Mouse (Mus musculus): Measurements from ENCODE around the gene Nipal3. TPM values are rescaled to one million over a fixed set of nuclear protein-coding genes. Genes with fewer than 3 reads are reported as not detected.

Nipal3 gene
- total and polyA plus RNA-seq, 3 experiments, result 13.7 to 15.1 (median 13.9) TPM

DNA sequence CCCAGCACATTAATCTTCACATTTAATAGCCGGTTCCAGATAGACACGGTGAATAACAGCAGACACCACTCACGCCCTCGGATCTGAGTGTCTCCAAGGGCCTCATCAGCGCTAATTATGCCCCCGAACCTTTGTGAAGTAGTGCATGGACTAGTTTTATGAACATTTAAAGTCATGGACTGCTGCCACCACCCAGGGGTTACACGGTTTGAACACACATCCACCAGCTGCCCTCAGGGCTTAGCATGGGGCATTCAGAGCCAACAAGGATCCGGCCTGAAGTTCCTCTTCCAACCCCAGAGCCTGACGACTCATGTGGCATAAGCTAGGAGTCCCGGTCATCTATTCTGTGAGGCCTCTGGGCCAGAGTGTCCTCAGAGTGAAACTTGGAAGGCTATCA is 9.8 kb downstream of the Nipal3 start:
- peaks cover 8% of the 10 kb centered on the region; the same call in 1 of the 2 replicates for H3K4me1 ChIP-seq (ENCODE audit: insufficient read depth, low read depth, low read length)
- H3K4me3 ChIP-seq (ENCODE audit: low read depth, low read length), result no peak overlapping the region
- no peak for ATAC-seq (ENCODE audit: extremely low read depth, insufficient number of reproducible peaks, low FRiP score, poor library complexity, severe bottlenecking)
- no peak for DNase-seq (ENCODE audit: low spot score)
- peaks cover 76% of the 10 kb centered on the region for H3K36me3 ChIP-seq (replicated peaks)
- no peaks in the 10 kb centered on the region for H3K9me3 ChIP-seq (replicated peaks)
- TF ChIP-seq POLR2AphosphoS5 (IDR thresholded peaks at IDR 0.05; ENCODE audit: insufficient replicate concordance, low read depth, low read length) (no peak), TAL1 (conservative IDR thresholded peaks at IDR 0.05; ENCODE audit: low read depth, low read length) (no peak), GATA1 (IDR thresholded peaks at IDR 0.05; ENCODE audit: borderline replicate concordance, low read length) (no peak), CTCF (IDR thresholded peaks at IDR 0.05; ENCODE audit: low read depth, low read length) (no peak), GATA2 (IDR thresholded peaks at IDR 0.05; ENCODE audit: borderline replicate concordance, low read depth, low read length) (no peak)
- no peaks in the 10 kb centered on the region for H3K27me3 ChIP-seq (ENCODE audit: insufficient read depth, low read length)

DNA sequence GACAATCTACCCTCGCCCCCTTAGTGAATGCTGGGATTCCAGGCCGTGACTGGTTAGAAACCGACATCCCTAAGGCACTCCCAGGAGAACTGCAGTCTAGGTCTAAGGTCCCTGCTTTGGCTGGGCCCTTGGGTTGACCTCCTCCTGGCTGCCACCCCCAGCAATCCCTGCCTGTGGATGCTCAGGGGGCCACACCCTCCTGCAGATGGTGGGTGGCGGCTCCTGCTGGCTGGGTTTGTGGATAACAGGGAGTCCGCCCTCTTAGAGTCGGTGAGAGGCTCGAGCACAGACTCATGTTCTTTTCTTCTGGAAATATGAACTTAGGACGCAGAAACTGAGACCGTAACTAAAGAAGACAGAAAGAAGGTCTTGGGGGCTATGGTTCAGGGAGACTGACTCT is 14.5 kb downstream of the Nipal3 start:
- Histone ChIP-seq H3K4me3 (ENCODE audit: low read depth, low read length) (no peak overlapping the region), H3K9me3 (replicated peaks) (no peaks in the 10 kb centered on the region), H3K27me3 (ENCODE audit: insufficient read depth, low read length) (no peaks in the 10 kb centered on the region), H3K36me3 (replicated peaks) (peaks cover 75% of the 10 kb centered on the region), H3K4me1 (ENCODE audit: insufficient read depth, low read depth, low read length) (peaks cover 8% of the 10 kb centered on the region; the same call in 1 of the 2 replicates)
- ATAC-seq (ENCODE audit: extremely low read depth, insufficient number of reproducible peaks, low FRiP score, poor library complexity, severe bottlenecking), result no peak
- TF ChIP-seq TAL1 (conservative IDR thresholded peaks at IDR 0.05; ENCODE audit: low read depth, low read length) (no peak), CTCF (IDR thresholded peaks at IDR 0.05; ENCODE audit: low read depth, low read length) (no peak), GATA1 (IDR thresholded peaks at IDR 0.05; ENCODE audit: borderline replicate concordance, low read length) (no peak), POLR2AphosphoS5 (IDR thresholded peaks at IDR 0.05; ENCODE audit: insufficient replicate concordance, low read depth, low read length) (no peak), GATA2 (IDR thresholded peaks at IDR 0.05; ENCODE audit: borderline replicate concordance, low read depth, low read length) (no peak)
- DNase-seq (ENCODE audit: low spot score), result no peak

DNA sequence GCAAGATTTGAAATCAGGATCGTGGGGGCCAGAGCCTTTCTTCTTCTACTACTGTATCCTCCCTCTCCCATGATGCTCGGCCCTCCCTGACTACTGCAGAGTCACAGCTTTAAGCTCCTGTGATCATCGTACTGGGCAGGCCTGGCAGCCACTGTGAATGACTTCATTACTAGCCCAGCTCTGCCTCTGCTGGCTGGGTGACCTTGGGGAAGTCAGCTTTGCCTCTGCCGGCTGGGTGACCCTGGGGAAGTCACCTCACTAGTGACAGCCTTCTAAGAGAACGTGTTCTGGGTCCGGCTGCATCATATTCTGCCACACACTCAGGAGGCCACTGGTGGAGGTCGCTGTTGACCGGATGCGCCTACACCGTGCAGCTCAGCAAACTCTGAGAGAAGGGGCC is 17.0 kb downstream of the Nipal3 start:
- ATAC-seq (ENCODE audit: extremely low read depth, insufficient number of reproducible peaks, low FRiP score, poor library complexity, severe bottlenecking), result no peak
- Histone ChIP-seq H3K9me3 (replicated peaks) (no peaks in the 10 kb centered on the region), H3K4me1 (ENCODE audit: insufficient read depth, low read depth, low read length) (peaks cover 4% of the 10 kb centered on the region; the same call in 1 of the 2 replicates), H3K4me3 (ENCODE audit: low read depth, low read length) (no peak overlapping the region), H3K36me3 (replicated peaks) (peaks cover 78% of the 10 kb centered on the region), H3K27me3 (ENCODE audit: insufficient read depth, low read length) (no peaks in the 10 kb centered on the region)
- no peak for TF ChIP-seq GATA2 (IDR thresholded peaks at IDR 0.05; ENCODE audit: borderline replicate concordance, low read depth, low read length)
- no peak for TF ChIP-seq CTCF (IDR thresholded peaks at IDR 0.05; ENCODE audit: low read depth, low read length)
- TF ChIP-seq TAL1 (conservative IDR thresholded peaks at IDR 0.05; ENCODE audit: low read depth, low read length), result no peak
- no peak for TF ChIP-seq GATA1 (IDR thresholded peaks at IDR 0.05; ENCODE audit: borderline replicate concordance, low read length)
- TF ChIP-seq POLR2AphosphoS5 (IDR thresholded peaks at IDR 0.05; ENCODE audit: insufficient replicate concordance, low read depth, low read length), result no peak
- no peak for DNase-seq (ENCODE audit: low spot score)

DNA sequence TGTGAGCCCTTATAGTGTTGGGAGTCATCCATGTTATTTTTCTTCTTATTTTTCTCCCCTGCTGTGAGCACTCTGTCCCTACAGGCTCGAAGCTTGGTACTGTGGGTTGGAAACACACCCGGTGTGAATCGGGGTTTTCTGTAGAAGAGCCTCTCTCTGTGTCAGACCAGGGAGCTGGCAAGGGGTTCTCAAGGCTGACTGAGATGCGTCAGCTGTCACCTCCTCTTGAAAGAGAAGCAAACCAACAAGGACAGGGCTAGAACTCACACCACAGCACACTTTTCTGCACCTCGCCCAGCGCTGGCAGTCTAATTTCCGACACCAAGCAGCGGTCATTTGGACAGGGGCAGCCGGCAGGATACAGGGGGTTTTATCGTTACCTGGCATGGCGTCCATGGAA is 31.4 kb downstream of the Nipal3 start:
- no peak for TF ChIP-seq CTCF (IDR thresholded peaks at IDR 0.05; ENCODE audit: low read depth, low read length)
- TF ChIP-seq POLR2AphosphoS5 (IDR thresholded peaks at IDR 0.05; ENCODE audit: insufficient replicate concordance, low read depth, low read length), result no peak
- no peak for TF ChIP-seq GATA1 (IDR thresholded peaks at IDR 0.05; ENCODE audit: borderline replicate concordance, low read length)
- no peak for TF ChIP-seq TAL1 (conservative IDR thresholded peaks at IDR 0.05; ENCODE audit: low read depth, low read length)
- TF ChIP-seq GATA2 (IDR thresholded peaks at IDR 0.05; ENCODE audit: borderline replicate concordance, low read depth, low read length), result no peak
- no peak overlapping the region for H3K4me3 ChIP-seq (ENCODE audit: low read depth, low read length)
- no peaks in the 10 kb centered on the region for H3K27me3 ChIP-seq (ENCODE audit: insufficient read depth, low read length)
- DNase-seq (ENCODE audit: low spot score), result no peak
- no peaks in the 10 kb centered on the region for H3K9me3 ChIP-seq (replicated peaks)
- no peaks in the 10 kb centered on the region for H3K4me1 ChIP-seq (ENCODE audit: insufficient read depth, low read depth, low read length)
- H3K36me3 ChIP-seq (replicated peaks), result peaks cover 47% of the 10 kb centered on the region
- no peak for ATAC-seq (ENCODE audit: extremely low read depth, insufficient number of reproducible peaks, low FRiP score, poor library complexity, severe bottlenecking)

DNA sequence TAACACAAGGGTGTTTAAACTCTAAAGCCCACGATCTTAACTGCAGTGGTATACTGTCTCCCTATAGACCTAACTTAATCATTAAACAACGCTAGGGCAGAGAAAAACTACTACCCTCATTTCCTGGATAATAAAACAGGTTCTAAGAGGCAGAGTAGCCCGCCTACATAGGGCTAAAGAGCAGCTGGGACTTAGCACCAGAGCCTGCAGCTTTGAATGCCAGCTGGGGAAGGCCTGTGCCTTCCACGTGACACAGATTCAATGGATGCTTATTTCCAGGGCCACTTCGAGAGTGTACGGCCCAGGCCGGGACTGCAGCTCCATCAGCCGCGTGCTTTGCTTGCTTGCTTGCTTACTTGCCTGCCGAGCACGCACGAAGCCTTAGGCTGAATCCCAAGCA is 41.3 kb downstream of the Nipal3 start:
- DNase-seq (ENCODE audit: low spot score) (no peak), ATAC-seq (ENCODE audit: extremely low read depth, insufficient number of reproducible peaks, low FRiP score, poor library complexity, severe bottlenecking) (no peak)
- H3K36me3 ChIP-seq (replicated peaks), result peaks cover 32% of the 10 kb centered on the region
- H3K4me1 ChIP-seq (ENCODE audit: insufficient read depth, low read depth, low read length), result no peaks in the 10 kb centered on the region
- no peaks in the 10 kb centered on the region for H3K9me3 ChIP-seq (replicated peaks)
- H3K4me3 ChIP-seq (ENCODE audit: low read depth, low read length), result no peak overlapping the region
- H3K27me3 ChIP-seq (ENCODE audit: insufficient read depth, low read length), result peaks cover 3% of the 10 kb centered on the region; the same call in 1 of the 2 replicates
- no peak for TF ChIP-seq TAL1 (conservative IDR thresholded peaks at IDR 0.05; ENCODE audit: low read depth, low read length)
- TF ChIP-seq GATA2 (IDR thresholded peaks at IDR 0.05; ENCODE audit: borderline replicate concordance, low read depth, low read length), result no peak
- TF ChIP-seq POLR2AphosphoS5 (IDR thresholded peaks at IDR 0.05; ENCODE audit: insufficient replicate concordance, low read depth, low read length), result no peak
- TF ChIP-seq CTCF (IDR thresholded peaks at IDR 0.05; ENCODE audit: low read depth, low read length), result no peak
- no peak for TF ChIP-seq GATA1 (IDR thresholded peaks at IDR 0.05; ENCODE audit: borderline replicate concordance, low read length)

DNA sequence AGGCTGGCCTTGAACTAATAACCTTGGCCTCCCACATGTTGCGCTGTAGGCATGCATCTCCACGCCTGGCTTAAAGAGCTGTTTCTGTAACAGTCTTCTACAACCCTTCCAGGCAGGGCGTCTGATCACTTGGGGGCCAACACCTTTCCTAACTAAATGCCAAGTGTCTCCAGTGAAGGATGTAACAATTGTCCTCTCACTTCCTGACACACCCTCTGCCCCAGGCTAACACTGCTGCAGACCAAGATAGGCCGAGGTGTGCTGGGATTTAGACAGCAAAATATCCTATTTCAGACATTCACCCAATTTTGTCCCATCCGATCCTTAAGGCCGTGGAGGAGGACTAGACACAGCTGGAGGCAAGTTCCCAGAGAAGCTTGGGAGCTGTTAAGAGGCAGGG is 41.7 kb downstream of the Nipal3 start:
- Histone ChIP-seq H3K9me3 (replicated peaks) (no peaks in the 10 kb centered on the region), H3K36me3 (replicated peaks) (peaks cover 32% of the 10 kb centered on the region), H3K27me3 (ENCODE audit: insufficient read depth, low read length) (peaks cover 3% of the 10 kb centered on the region; the same call in 1 of the 2 replicates), H3K4me3 (ENCODE audit: low read depth, low read length) (no peak overlapping the region), H3K4me1 (ENCODE audit: insufficient read depth, low read depth, low read length) (peaks cover 2% of the 10 kb centered on the region; the same call in 1 of the 2 replicates)
- TF ChIP-seq TAL1 (conservative IDR thresholded peaks at IDR 0.05; ENCODE audit: low read depth, low read length), result no peak
- TF ChIP-seq GATA1 (IDR thresholded peaks at IDR 0.05; ENCODE audit: borderline replicate concordance, low read length), result no peak
- TF ChIP-seq CTCF (IDR thresholded peaks at IDR 0.05; ENCODE audit: low read depth, low read length), result no peak
- TF ChIP-seq GATA2 (IDR thresholded peaks at IDR 0.05; ENCODE audit: borderline replicate concordance, low read depth, low read length), result no peak
- TF ChIP-seq POLR2AphosphoS5 (IDR thresholded peaks at IDR 0.05; ENCODE audit: insufficient replicate concordance, low read depth, low read length), result no peak
- DNase-seq (ENCODE audit: low spot score), result no peak
- ATAC-seq (ENCODE audit: extremely low read depth, insufficient number of reproducible peaks, low FRiP score, poor library complexity, severe bottlenecking), result no peak
